Mouse (Mus musculus): ENCODE data around the gene Rs1. TPM values are rescaled to one million over a fixed set of nuclear protein-coding genes. Genes with fewer than 3 reads are reported as not detected.

Rs1 gene
- polyA plus RNA-seq, 1 experiment from 2014 or later: 0.04 TPM

DNA sequence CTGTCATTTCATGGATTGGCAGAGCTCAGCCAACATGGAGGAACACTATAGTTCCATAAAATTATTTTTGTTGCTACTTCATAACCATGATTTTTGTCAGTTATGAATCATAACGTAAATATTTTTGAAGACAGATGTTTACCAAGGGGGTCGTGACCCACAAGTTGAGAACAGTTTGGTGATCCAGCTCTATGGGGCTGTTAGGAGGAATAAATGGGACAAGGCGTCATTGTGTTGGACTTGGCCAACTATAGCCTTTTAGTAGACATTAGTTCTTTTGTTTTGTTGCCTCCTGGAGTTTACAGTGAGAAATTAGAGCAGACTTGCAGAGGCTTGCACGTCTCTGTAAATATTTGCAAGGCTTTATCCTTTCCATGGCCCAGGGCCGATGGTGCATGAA is 14.5 kb downstream of the Rs1 start:
- H3K36me3 ChIP-seq (ENCODE audit: control insufficient read depth, insufficient read depth, low read length): no peaks in the 10 kb centered on the region
- no peak overlapping the region for H3K4me3 ChIP-seq (ENCODE audit: low read depth, low read length)
- H3K27me3 ChIP-seq (ENCODE audit: control insufficient read depth, insufficient read depth, low read length): peaks cover 11% of the 10 kb centered on the region
- no peak overlapping the region for H3K4me2 ChIP-seq
- H3K9ac ChIP-seq (ENCODE audit: low read length): no peak overlapping the region
- no peak for ATAC-seq (ENCODE audit: low FRiP score)
- H3K4me1 ChIP-seq (ENCODE audit: control insufficient read depth, insufficient read depth, low read length): no peaks in the 10 kb centered on the region
- no peak for DNase-seq (ENCODE audit: low spot score, missing footprints)
- H3K27ac ChIP-seq (ENCODE audit: low read depth, low read length): no peak overlapping the region
- WGBS: 89% methylated on average over 5 of the region's 5 CpGs
- H3K9me3 ChIP-seq (ENCODE audit: control insufficient read depth, low read length): no peaks in the 10 kb centered on the region

DNA sequence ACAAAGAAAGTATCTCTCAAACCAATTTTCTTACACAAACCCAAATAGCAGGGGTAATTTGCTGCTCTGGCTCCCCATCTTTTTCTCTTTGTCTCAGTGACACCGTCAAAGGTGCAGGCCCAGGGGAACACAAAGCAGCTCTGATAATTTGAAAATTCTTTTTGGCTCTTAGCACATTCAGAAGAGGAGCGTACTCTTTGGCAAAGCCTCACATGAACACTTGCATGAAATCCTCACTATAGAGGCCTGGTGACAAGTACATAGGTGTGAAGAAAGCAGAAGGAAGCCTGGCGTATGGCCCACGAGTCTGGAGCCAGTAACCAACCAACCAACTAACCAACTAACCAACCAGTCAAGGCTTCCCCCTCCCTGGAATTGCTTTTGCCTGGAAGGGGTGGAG is 27.1 kb downstream of the Rs1 start:
- WGBS: 84% methylated on average over 4 of the region's 4 CpGs
- no peak overlapping the region for H3K4me3 ChIP-seq (ENCODE audit: low read depth, low read length)
- ATAC-seq (ENCODE audit: low FRiP score) (no peak), DNase-seq (ENCODE audit: low spot score, missing footprints) (no peak)
- no peaks in the 10 kb centered on the region for H3K36me3 ChIP-seq (ENCODE audit: control insufficient read depth, insufficient read depth, low read length)
- no peak overlapping the region for H3K4me2 ChIP-seq
- H3K9ac ChIP-seq (ENCODE audit: low read length): no peak overlapping the region
- H3K4me1 ChIP-seq (ENCODE audit: control insufficient read depth, insufficient read depth, low read length): no peaks in the 10 kb centered on the region
- no peak overlapping the region for H3K27ac ChIP-seq (ENCODE audit: low read depth, low read length)
- H3K27me3 ChIP-seq (ENCODE audit: control insufficient read depth, insufficient read depth, low read length): peaks cover 3% of the 10 kb centered on the region; the same call in 1 of the 2 replicates
- no peaks in the 10 kb centered on the region for H3K9me3 ChIP-seq (ENCODE audit: control insufficient read depth, low read length)

DNA sequence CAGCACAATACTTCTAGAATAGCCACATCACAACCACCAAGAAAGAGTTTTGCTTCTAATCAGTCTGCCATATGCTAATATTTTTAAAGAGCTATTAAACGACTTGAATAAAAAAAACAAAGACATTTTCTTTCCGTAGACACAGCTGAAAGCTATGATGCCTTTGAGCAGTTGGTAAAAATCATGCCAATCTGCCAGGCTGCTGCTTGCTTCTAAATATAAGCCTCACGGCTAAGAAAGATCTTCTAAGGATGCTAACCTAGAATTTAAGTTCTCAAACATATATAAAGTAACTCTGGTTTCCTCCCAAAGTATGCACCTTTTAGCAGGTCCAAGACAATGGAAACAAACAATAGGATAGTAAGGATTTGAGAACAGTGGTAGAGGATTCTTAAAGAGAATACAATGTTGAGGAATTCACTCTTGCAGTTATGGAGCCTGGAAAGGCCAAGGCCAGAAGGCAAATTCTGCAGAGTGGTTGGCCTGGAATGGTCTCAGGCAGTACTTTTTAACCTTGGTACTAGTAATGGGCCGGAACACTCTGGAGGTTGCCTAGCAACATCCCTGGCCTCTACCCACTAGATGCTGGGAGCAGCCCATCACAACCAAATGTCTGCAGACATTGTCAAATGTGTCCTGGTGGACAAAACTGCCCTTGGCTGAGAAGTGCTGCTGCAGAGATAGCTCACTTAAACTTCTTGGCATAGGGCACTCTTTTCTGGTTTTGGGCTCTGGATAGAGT is 36.8 kb downstream of the Rs1 start:
- Histone ChIP-seq H3K4me3 (ENCODE audit: low read depth, low read length) (no peak overlapping the region), H3K9ac (ENCODE audit: low read length) (no peak overlapping the region), H3K4me1 (ENCODE audit: control insufficient read depth, insufficient read depth, low read length) (no peaks in the 10 kb centered on the region), H3K27me3 (ENCODE audit: control insufficient read depth, insufficient read depth, low read length) (peaks cover 12% of the 10 kb centered on the region), H3K9me3 (ENCODE audit: control insufficient read depth, low read length) (no peaks in the 10 kb centered on the region), H3K27ac (ENCODE audit: low read depth, low read length) (no peak overlapping the region), H3K36me3 (ENCODE audit: control insufficient read depth, insufficient read depth, low read length) (no peaks in the 10 kb centered on the region), H3K4me2 (no peak overlapping the region)
- WGBS: 82% methylated on average over 4 of the region's 4 CpGs
- no peak for ATAC-seq (ENCODE audit: low FRiP score)
- no peak for DNase-seq (ENCODE audit: low spot score, missing footprints)

DNA sequence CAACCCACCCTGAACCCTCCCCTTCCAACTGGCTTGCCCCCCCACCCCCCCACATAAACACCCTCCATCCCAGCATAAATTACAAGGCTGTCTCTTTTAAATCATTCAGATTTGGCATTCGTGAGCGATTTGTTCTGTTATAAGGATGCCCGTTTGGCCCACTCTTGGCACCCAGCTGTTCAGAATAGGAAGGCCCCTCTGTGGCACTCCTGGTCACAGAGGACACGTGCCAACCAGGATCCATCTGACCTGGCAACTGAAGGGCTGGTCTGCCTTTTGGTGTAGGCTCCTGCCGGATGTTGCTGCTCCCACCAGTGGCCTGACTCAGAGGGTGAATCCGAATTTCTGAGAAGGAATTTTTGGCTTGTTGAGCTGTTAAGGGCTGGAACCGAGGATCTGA is 40.4 kb downstream of the Rs1 start:
- Histone ChIP-seq H3K27me3 (ENCODE audit: control insufficient read depth, insufficient read depth, low read length) (peaks cover 13% of the 10 kb centered on the region), H3K4me2 (no peak overlapping the region), H3K36me3 (ENCODE audit: control insufficient read depth, insufficient read depth, low read length) (no peaks in the 10 kb centered on the region), H3K27ac (ENCODE audit: low read depth, low read length) (no peak overlapping the region), H3K4me1 (ENCODE audit: control insufficient read depth, insufficient read depth, low read length) (no peaks in the 10 kb centered on the region), H3K9me3 (ENCODE audit: control insufficient read depth, low read length) (no peaks in the 10 kb centered on the region), H3K4me3 (ENCODE audit: low read depth, low read length) (no peak overlapping the region), H3K9ac (ENCODE audit: low read length) (no peak overlapping the region)
- 86% methylated on average over 7 of the region's 7 CpGs for WGBS
- ATAC-seq (ENCODE audit: low FRiP score) (no peak), DNase-seq (ENCODE audit: low spot score, missing footprints) (no peak)

Other genes with a start within 250 kb of the Rs1 start
- gene Ppef1, start 32.2 kb upstream of the Rs1 start, polyA plus RNA-seq (2014; fragmentation: Nextera tagmentation; extraction: Ambion mirVana): 0.19 and 0.56 TPM in 2 replicates
- 0.12 and 0.38 TPM in 2 replicates for gene Gja6, start 139.0 kb downstream of the Rs1 start, polyA plus RNA-seq (2014; fragmentation: Nextera tagmentation; extraction: Ambion mirVana)
- gene Cdkl5, start 226.7 kb downstream of the Rs1 start, polyA plus RNA-seq (2014; fragmentation: Nextera tagmentation; extraction: Ambion mirVana): 4.4 and 4.8 TPM in 2 replicates